Mouse (Mus musculus) CD4-positive, CD25-positive, alpha-beta regulatory T cell, adult 4 months (primary cell): Measurements from ENCODE around the gene Rnf41. TPM values are rescaled to one million over a fixed set of nuclear protein-coding genes. Genes with fewer than 3 reads are reported as not detected.

ENCODE experiments used
- ATAC-seq: one replicate; pipeline ENCODE4 v1.8.0; 2017
- polyA plus RNA-seq, 2 experiments: library from polyadenylated mRNA; unstranded; fragments of 100-300 nt; shearing (Covaris generic); gene quantifications; one replicate each; pipeline ENCODE4 v1.2.1; 2017

Rnf41 gene
- polyA plus RNA-seq, 2 experiments from 2014 or later: 28.7 to 51.8 TPM

DNA sequence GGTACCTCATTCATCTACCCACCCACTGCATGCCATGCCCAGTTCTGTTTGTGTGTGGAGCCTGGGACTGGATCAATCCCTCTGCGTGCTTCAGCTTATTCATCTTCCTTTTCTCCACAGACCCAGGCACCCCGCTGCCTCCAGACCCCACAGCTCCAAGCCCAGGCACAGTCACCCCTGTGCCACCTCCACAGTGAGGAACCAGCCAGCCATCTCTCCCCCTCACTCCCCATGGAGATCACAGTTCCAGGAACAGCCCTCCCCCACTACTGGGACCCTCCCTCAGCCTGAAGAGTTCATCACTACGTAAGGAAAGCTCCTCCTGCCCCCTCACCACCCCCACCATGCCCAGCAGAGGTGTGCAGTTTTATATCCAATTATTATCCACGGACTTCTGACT lies 77.3 kb downstream of the Rnf41 start:
- ATAC-seq: no peak

DNA sequence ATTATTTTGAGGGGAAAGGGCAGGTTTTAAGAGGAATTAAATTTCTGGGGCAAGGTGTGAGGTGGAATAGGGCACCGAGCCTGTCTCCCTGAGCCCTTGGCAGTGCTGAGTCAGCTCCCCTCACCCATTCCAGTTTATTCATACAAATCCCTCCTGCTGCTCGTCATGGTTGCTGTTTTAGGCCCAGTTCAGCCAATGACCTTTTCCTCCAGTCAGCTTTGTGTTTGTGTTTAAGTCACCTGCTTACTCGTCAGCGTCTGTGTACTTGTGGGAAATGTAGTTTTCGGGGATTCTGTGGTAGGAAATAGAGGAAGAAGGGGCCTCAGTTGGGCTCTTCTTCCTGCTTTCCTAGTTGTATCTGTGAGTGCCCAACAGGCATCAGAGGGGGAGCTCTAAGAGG lies 77.9 kb downstream of the Rnf41 start:
- ATAC-seq: no peak

DNA sequence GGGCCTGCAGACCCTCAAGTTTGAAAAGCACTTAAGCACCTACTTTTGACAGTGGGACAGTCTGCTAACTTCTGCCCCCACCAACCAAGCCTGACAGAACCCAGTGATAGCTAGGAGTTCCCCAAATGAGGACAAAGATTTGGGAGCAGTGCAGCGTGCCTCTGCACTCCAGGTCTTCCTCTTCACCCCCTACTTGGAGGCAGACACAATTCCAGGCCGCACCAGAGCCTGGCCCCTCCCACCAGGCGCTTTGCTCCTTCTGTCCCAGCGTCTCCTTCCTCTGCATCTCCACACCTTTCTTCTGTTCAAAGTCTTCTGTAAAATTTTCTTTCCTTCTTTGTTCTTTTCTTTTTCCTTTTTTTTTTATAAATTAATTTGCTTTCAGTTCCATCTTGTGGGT lies 78.3 kb downstream of the Rnf41 start:
- no peak for ATAC-seq

DNA sequence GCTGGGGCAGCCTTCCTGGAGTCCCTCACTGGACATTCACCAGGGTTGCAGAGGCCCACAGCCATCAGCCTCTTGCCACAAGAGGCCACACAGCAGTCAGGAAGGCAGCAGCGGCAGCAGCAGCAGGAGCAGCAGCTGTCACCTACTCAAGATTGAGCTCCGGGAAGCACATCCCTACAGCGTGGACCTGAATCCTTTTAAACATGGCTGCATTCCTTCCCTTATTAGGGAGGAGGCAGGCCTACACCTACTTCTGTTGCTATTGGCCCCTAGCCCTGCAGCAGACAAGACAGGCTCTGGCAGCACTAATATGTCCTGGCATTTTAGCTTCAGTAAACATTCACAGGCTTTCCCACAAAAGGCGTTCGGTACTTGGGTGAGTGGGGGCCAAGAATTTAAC lies 78.8 kb downstream of the Rnf41 start:
- no peak for ATAC-seq

DNA sequence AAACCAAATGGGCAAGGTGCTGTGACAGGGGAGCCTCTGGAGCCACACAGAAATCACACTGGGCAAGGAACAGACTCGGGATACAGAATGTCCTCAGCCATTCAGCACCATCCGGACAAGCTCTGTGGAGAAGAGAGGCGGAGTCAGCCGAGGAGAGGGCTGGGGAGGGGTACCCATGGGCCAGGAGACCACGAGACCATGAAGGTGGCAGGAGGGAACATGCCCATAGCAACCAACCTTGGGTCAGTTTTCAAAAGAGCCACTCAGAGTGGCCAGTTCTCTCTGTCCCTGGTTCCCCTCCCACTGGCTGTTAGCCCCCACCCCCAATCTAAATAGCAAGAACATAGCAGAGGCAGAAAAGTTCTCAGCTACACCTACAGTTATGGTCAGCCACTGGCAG lies 79.5 kb downstream of the Rnf41 start:
- no peak for ATAC-seq

Other genes starting within 250 kb of the Rnf41 start
- 10 to 100 TPM; 24.9 to 31.7 TPM for gene Rbms2, start 231.4 kb upstream of the Rnf41 start, polyA plus RNA-seq
- under 1 TPM in 1 of 2 experiments, not detected in 1; 0.32 TPM for gene Gls2, start 217.2 kb upstream of the Rnf41 start, polyA plus RNA-seq
- 10 to 100 TPM; 12.2 to 19.6 TPM for gene Spryd4, start 199.8 kb upstream of the Rnf41 start, polyA plus RNA-seq
- not detected for gene Mip, start 185.8 kb upstream of the Rnf41 start, polyA plus RNA-seq
- 10 to 100 TPM; 28.0 to 42.5 TPM for gene Timeless, start 179.6 kb upstream of the Rnf41 start, polyA plus RNA-seq
- gene Apon, start 157.6 kb upstream of the Rnf41 start, polyA plus RNA-seq: not detected
- gene Apof, start 143.0 kb upstream of the Rnf41 start, polyA plus RNA-seq: not detected
- 10 to 100 TPM; 58.1 to 92.7 TPM for gene Stat2, start 141.1 kb upstream of the Rnf41 start, polyA plus RNA-seq
- gene Il23a, start 112.9 kb upstream of the Rnf41 start, polyA plus RNA-seq: not detected
- gene Pan2, start 108.3 kb upstream of the Rnf41 start, polyA plus RNA-seq: 10 to 100 TPM; 24.4 to 48.3 TPM
- gene Cnpy2, start 89.2 kb upstream of the Rnf41 start, polyA plus RNA-seq: 100 to 1,000 TPM; 116 to 120 TPM
- 100 to 1,000 TPM; 124 to 182 TPM for gene Cs, start 73.9 kb upstream of the Rnf41 start, polyA plus RNA-seq
- gene Coq10a, start 42.7 kb upstream of the Rnf41 start, polyA plus RNA-seq: 10 to 100 TPM; 14.5 to 15.7 TPM
- 1 to 10 TPM; 2.3 to 3.3 TPM for gene Ankrd52, start 34.5 kb upstream of the Rnf41 start, polyA plus RNA-seq
- gene Slc39a5, start 10.4 kb upstream of the Rnf41 start, polyA plus RNA-seq: not detected
- 10 to 100 TPM; 63.3 to 77.5 TPM for gene Nabp2, start 165 bp upstream of the Rnf41 start, polyA plus RNA-seq
- 10 to 100 TPM; 45.7 to 62.7 TPM for gene Smarcc2, start 47.6 kb downstream of the Rnf41 start, polyA plus RNA-seq
- gene Myl6, start 82.5 kb downstream of the Rnf41 start, polyA plus RNA-seq: 100 to 1,000 TPM; 937 to 954 TPM
- 1 to 10 TPM; 4.3 to 5.4 TPM for gene Myl6b, start 87.0 kb downstream of the Rnf41 start, polyA plus RNA-seq
- gene Esyt1, start 114.2 kb downstream of the Rnf41 start, polyA plus RNA-seq: 10 to 100 TPM; 68.4 to 84.4 TPM
- gene Zc3h10, start 136.1 kb downstream of the Rnf41 start, polyA plus RNA-seq: 10 to 100 TPM in 1 of 2 experiments, 1 to 10 TPM in 1; 9.2 to 11.8 TPM
- 1,000 to 10,000 TPM; 4,848 to 7,095 TPM for gene Rpl41, start 137.6 kb downstream of the Rnf41 start, polyA plus RNA-seq
- 100 to 1,000 TPM; 114 to 117 TPM for gene Pa2g4, start 154.3 kb downstream of the Rnf41 start, polyA plus RNA-seq
- gene Erbb3, start 178.0 kb downstream of the Rnf41 start, polyA plus RNA-seq: 1 to 10 TPM; 6.6 to 9.3 TPM
- 1,000 to 10,000 TPM; 1,420 to 1,755 TPM for gene Rps26, start 215.1 kb downstream of the Rnf41 start, polyA plus RNA-seq
- gene Ikzf4, start 234.3 kb downstream of the Rnf41 start, polyA plus RNA-seq: 100 to 1,000 TPM; 102 to 158 TPM